Mouse (Mus musculus) forebrain, embryonic 16.5 days (tissue): ENCODE measurements at regions not wholly inside any gene's neighbourhood (a gene's known extent, or its start where the extent isn't known, plus 50 kb on each side); places are given as distances from the start of the nearest gene placed in this dataset.
"Not testable (repeated sequence)": the region's sequence is repeated elsewhere in the genome, so short reads cannot be mapped to it uniquely, and the experiment has no call there.

Experiments used
- ATAC-seq: fragments of 200-750 bp; cut with Nextera tagmentation; 2 replicates; pipeline ENCODE4 v1.8.0; 2017; ENCODE audit warnings: mild to moderate bottlenecking, moderate library complexity
- H3K27ac ChIP-seq: fragments of 300-500 bp; sonication (generic); 2 replicates; pipeline ENCODE4 v1.5.1; 2014; ENCODE audit warnings: low read length, control low read depth
- H3K27me3 ChIP-seq: fragments of 300-500 bp; sonication (generic); replicated peaks from 2 replicates; pipeline ENCODE4 v1.6.1; 2014; ENCODE audit warnings: low read length; ENCODE audit not compliant: control insufficient read depth, insufficient read depth
- H3K36me3 ChIP-seq: fragments of 300-500 bp; sonication (generic); 2 replicates; pipeline ENCODE4 v1.6.1; 2014; ENCODE audit not compliant: control insufficient read depth, insufficient read depth
- H3K4me1 ChIP-seq: fragments of 300-500 bp; sonication (generic); replicated peaks from 2 replicates; pipeline ENCODE4 v1.6.1; 2014; ENCODE audit warnings: low read length; ENCODE audit not compliant: control insufficient read depth, insufficient read depth
- H3K4me2 ChIP-seq: fragments of 300-500 bp; sonication (generic); 2 replicates; pipeline ENCODE4 v1.6.1; 2014; ENCODE audit warnings: mild to moderate bottlenecking, low read length, control low read depth
- H3K4me3 ChIP-seq: fragments of 300-500 bp; sonication (generic); replicated peaks from 2 replicates; pipeline ENCODE4 v1.5.1; 2014; ENCODE audit warnings: mild to moderate bottlenecking, low read length, control low read depth
- H3K9ac ChIP-seq: fragments of 300-500 bp; sonication (generic); replicated peaks from 2 replicates; pipeline ENCODE4 v1.6.1; 2014; ENCODE audit warnings: low read depth, low read length, control low read depth
- H3K9me3 ChIP-seq: fragments of 300-500 bp; sonication (generic); 2 replicates; pipeline ENCODE4 v1.6.1; 2016; ENCODE audit warnings: low read length; ENCODE audit not compliant: control insufficient read depth
- WGBS: fragments of 180-500 bp; shearing (Covaris S2); extraction: QIAGEN DNeasy Blood & Tissue Kit; methylation state at CpG from one replicate; pipeline ENCODE4 v1.1.7; 2014; 5-methylcytosine and 5-hydroxymethylcytosine counted together

DNA sequence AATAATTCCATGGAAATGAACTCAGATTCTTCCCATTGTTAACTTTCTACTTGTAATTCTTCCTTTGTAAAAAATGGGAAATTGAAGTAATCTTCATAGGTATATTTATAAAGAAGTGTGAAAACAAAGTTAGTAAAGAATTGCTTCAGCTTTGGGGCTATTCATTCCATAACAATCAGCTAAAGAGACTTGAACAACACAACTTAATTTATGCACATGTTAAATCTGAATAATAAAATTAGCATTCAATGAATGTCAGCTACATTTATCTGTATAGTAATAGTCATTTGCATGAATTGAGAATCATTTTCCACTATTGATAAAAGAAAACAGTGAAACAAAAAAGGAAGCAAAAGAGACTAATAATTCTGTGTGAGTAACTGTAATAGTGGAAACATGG is 193.3 kb upstream of the Arrdc3 start:
- ATAC-seq = peak; percentile 50; the same call in 1 of the 2 replicates
- Histone ChIP-seq H3K9ac (no peak overlapping the region), H3K4me2 (no peak overlapping the region), H3K4me1 (no peaks in the 10 kb centered on the region), H3K27ac (no peak overlapping the region), H3K4me3 (no peak overlapping the region), H3K9me3 (no peaks in the 10 kb centered on the region), H3K27me3 (no peaks in the 10 kb centered on the region), H3K36me3 (no peaks in the 10 kb centered on the region)

DNA sequence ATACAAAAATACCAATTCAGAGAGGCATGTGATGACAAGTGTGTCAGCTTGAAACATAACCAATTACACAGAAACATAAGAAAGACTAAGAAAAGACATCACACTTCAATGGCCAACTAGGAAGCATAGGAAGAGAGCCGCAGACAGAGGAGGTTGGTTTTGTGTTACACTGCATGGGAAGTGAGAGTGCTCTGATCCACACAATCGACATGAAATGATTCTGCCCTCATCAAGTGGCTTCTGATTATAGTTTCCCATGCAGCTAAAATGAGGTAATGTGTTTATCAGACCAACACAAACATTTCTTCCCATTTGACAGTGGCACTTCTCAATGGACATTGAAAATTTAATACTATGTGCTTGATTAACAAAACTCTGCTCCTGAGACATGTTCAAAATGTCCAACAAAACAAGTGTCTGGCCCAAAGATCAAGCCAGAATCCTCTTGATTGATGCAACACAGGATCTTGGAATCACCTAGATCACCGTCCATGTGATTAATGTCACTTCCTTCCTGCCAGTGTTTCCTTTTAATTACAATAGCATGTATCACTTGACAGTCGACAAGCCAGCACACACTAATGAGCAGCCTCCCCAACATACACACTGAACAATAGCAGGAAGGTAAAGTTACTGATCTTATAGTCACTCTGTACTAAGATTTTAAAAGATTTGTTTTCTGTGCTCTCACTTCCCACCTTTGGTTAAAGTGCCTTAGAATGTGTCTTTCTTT is 192.4 kb upstream of the Arrdc3 start:
- Histone ChIP-seq H3K27me3 (no peaks in the 10 kb centered on the region), H3K4me1 (no peaks in the 10 kb centered on the region), H3K4me3 (no peak overlapping the region), H3K4me2 (no peak overlapping the region), H3K36me3 (no peaks in the 10 kb centered on the region), H3K9ac (no peak overlapping the region), H3K9me3 (no peaks in the 10 kb centered on the region), H3K27ac (no peak overlapping the region)
- 63% methylated on average over 4 of the region's 4 CpGs for WGBS
- no peak for ATAC-seq

- no peaks in the 10 kb centered on the region for H3K36me3 ChIP-seq
- ATAC-seq = no peak
- H3K4me1 ChIP-seq = no peaks in the 10 kb centered on the region
- no peak overlapping the region for H3K9ac ChIP-seq
- H3K4me2 ChIP-seq = no peak overlapping the region
- no peak overlapping the region for H3K27ac ChIP-seq
- 60% methylated on average over 1 of the region's 1 CpGs for WGBS
- no peaks in the 10 kb centered on the region for H3K9me3 ChIP-seq
- H3K4me3 ChIP-seq = no peak overlapping the region
- no peaks in the 10 kb centered on the region for H3K27me3 ChIP-seq
Measured at GRCm38 (mm10) chr13:80695549-80696150, 187.5 kb upstream of the Arrdc3 start.

GRCm38 (mm10) chr13:80709531-80710306 is 173.5 kb upstream of the Arrdc3 start:
- H3K4me2 ChIP-seq = no peak overlapping the region
- H3K9ac ChIP-seq = no peak overlapping the region
- WGBS = 31% methylated on average over 9 of the region's 9 CpGs
- peak; percentile 88 for ATAC-seq
- H3K36me3 ChIP-seq = no peaks in the 10 kb centered on the region
- H3K27me3 ChIP-seq = no peaks in the 10 kb centered on the region
- no peak overlapping the region for H3K27ac ChIP-seq
- no peak overlapping the region for H3K4me3 ChIP-seq
- no peaks in the 10 kb centered on the region for H3K9me3 ChIP-seq
- peaks cover 5% of the 10 kb centered on the region for H3K4me1 ChIP-seq

- Histone ChIP-seq H3K27me3 (no peaks in the 10 kb centered on the region), H3K9me3 (no peaks in the 10 kb centered on the region), H3K27ac (no peak overlapping the region), H3K9ac (no peak overlapping the region), H3K4me2 (no peak overlapping the region), H3K4me1 (no peaks in the 10 kb centered on the region), H3K4me3 (no peak overlapping the region), H3K36me3 (no peaks in the 10 kb centered on the region)
- 79% methylated on average over 3 of the region's 3 CpGs for WGBS
- no peak for ATAC-seq
Measured at GRCm38 (mm10) chr13:80719313-80719712, 163.9 kb upstream of the Arrdc3 start.

GRCm38 (mm10) chr13:80723215-80724006 is 159.8 kb upstream of the Arrdc3 start:
- Histone ChIP-seq H3K27me3 (no peaks in the 10 kb centered on the region), H3K4me2 (no peak overlapping the region), H3K4me1 (no peaks in the 10 kb centered on the region), H3K36me3 (no peaks in the 10 kb centered on the region), H3K9ac (no peak overlapping the region), H3K9me3 (no peaks in the 10 kb centered on the region), H3K4me3 (no peak overlapping the region), H3K27ac (no peak overlapping the region)
- ATAC-seq = no peak
- WGBS = 39% methylated on average over 4 of the region's 4 CpGs

DNA sequence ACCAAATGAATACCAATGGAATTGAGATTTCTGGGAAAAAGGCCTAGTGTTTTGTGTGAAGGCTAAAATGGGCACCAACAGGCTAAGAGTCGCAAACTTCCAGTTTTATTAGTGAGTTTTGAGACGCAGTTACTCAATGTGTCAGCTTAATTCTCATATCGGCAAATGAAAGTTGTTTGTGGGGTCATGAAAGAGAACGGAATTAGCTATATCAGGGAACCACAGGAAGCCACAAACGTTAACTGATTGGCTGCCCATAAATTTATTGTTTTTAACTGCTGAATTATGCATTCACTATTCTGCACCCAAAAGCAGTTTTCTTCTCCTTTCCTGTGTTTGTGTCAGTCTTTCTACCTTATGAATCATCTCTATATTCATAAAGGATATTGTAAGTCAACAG is 154.0 kb upstream of the Arrdc3 start:
- 91% methylated on average over 5 of the region's 5 CpGs for WGBS

GRCm38 (mm10) chr13:80745991-80746390 is 137.2 kb upstream of the Arrdc3 start:
- WGBS = 54% methylated on average over 2 of the region's 2 CpGs
- H3K4me3 ChIP-seq = no peak overlapping the region
- no peaks in the 10 kb centered on the region for H3K4me1 ChIP-seq
- H3K36me3 ChIP-seq = no peaks in the 10 kb centered on the region
- no peak overlapping the region for H3K27ac ChIP-seq
- H3K9ac ChIP-seq = no peak overlapping the region
- no peaks in the 10 kb centered on the region for H3K9me3 ChIP-seq
- H3K4me2 ChIP-seq = no peak overlapping the region
- ATAC-seq = no peak
- no peaks in the 10 kb centered on the region for H3K27me3 ChIP-seq

More for the DNA sequence above, 154.0 kb upstream of the Arrdc3 start:
- no peaks in the 10 kb centered on the region for H3K27me3 ChIP-seq
- no peaks in the 10 kb centered on the region for H3K9me3 ChIP-seq
- no peak overlapping the region for H3K4me3 ChIP-seq
- H3K4me1 ChIP-seq = no peaks in the 10 kb centered on the region
- H3K36me3 ChIP-seq = no peaks in the 10 kb centered on the region
- no peak overlapping the region for H3K4me2 ChIP-seq
- no peak overlapping the region for H3K9ac ChIP-seq
- ATAC-seq = no peak
- no peak overlapping the region for H3K27ac ChIP-seq

- H3K27me3 ChIP-seq, H3K9me3 ChIP-seq, H3K27ac ChIP-seq, H3K36me3 ChIP-seq, H3K4me3 ChIP-seq, H3K9ac ChIP-seq, H3K4me2 ChIP-seq, H3K4me1 ChIP-seq: not testable (repeated sequence)
- peak; percentile 86 for ATAC-seq
- WGBS = 35% methylated on average over 6 of the region's 6 CpGs
Measured at GRCm38 (mm10) chr13:80747022-80747421, 136.2 kb upstream of the Arrdc3 start.
